Mouse (Mus musculus): ENCODE measurements around the gene Bola3.
"Not testable (repeated sequence)": the region's sequence is repeated elsewhere in the genome, so short reads cannot be mapped to it uniquely, and the experiment has no call there.

Bola3 gene

GRCm38 (mm10) chr6:83345285-83345684, 3.7 kb upstream of the Bola3 start:
- intact Hi-C loops (cut with DNase I) = not testable (repeated sequence)

GRCm38 (mm10) chr6:83347916-83348315, 1.0 kb upstream of the Bola3 start:
- intact Hi-C loops (cut with DNase I) = no loop called here

GRCm38 (mm10) chr6:83349274-83349958, 469 bp downstream of the Bola3 start:
- intact Hi-C loops (cut with DNase I) = no loop called here

- intact Hi-C loops (cut with DNase I) = loop anchor here (10.0 kb wide), 1 partner anchor 325 kb away; the partner anchor contains the start of gene Cd207
Measured at GRCm38 (mm10) chr6:83350172-83350571, 1.2 kb downstream of the Bola3 start.

- intact Hi-C loops (cut with DNase I) = loop anchor here (10.0 kb wide), 1 partner anchor 324 kb away; the partner anchor contains the start of gene Cd207
Measured at GRCm38 (mm10) chr6:83350851-83351405, 2.0 kb downstream of the Bola3 start.

GRCm38 (mm10) chr6:83351490-83352160, 2.7 kb downstream of the Bola3 start:
- intact Hi-C loops (cut with DNase I) = loop anchor here (10.0 kb wide), 1 partner anchor 323 kb away; the partner anchor contains the start of gene Cd207

GRCm38 (mm10) chr6:83352666-83353410, 3.9 kb downstream of the Bola3 start:
- intact Hi-C loops (cut with DNase I) = loop anchor here (10.0 kb wide), 1 partner anchor 322 kb away; the partner anchor contains the start of gene Cd207

- intact Hi-C loops (cut with DNase I) = loop anchor here (10.0 kb wide), 1 partner anchor 320 kb away; the partner anchor contains the start of gene Cd207
Measured at GRCm38 (mm10) chr6:83354856-83355781, 6.2 kb downstream of the Bola3 start.

GRCm38 (mm10) chr6:83356569-83357138, 7.7 kb downstream of the Bola3 start:
- intact Hi-C loops (cut with DNase I) = loop anchor here (1.0 to 10.0 kb wide), 2 partner anchors 156 to 318 kb away; partner anchors contain the start of gene Cd207

GRCm38 (mm10) chr6:83357436-83357835, 8.5 kb downstream of the Bola3 start:
- intact Hi-C loops (cut with DNase I) = loop anchor here (10.0 kb wide), 1 partner anchor 317 kb away; the partner anchor contains the start of gene Cd207

- intact Hi-C loops (cut with DNase I) = no loop called here
Measured at GRCm38 (mm10) chr6:83361523-83362248, 12.7 kb downstream of the Bola3 start.

GRCm38 (mm10) chr6:83363075-83363474, 14.1 kb downstream of the Bola3 start:
- intact Hi-C loops (cut with DNase I) = no loop called here

- intact Hi-C loops (cut with DNase I) = no loop called here
Measured at GRCm38 (mm10) chr6:83370316-83370965, 21.5 kb downstream of the Bola3 start.

- intact Hi-C loops (cut with DNase I) = no loop called here
Measured at GRCm38 (mm10) chr6:83371350-83371749, 22.4 kb downstream of the Bola3 start.

GRCm38 (mm10) chr6:83373704-83374300, 24.9 kb downstream of the Bola3 start:
- intact Hi-C loops (cut with DNase I) = no loop called here

- intact Hi-C loops (cut with DNase I) = no loop called here
Measured at GRCm38 (mm10) chr6:83381510-83382491, 32.9 kb downstream of the Bola3 start.

- intact Hi-C loops (cut with DNase I) = no loop called here
Measured at GRCm38 (mm10) chr6:83385569-83386090, 36.7 kb downstream of the Bola3 start.

All from adrenal gland (tissue).